Mouse (Mus musculus) mouse trophoblast stem cell (cell line): ENCODE results near the gene Tnfsf13.
"Not testable (repeated sequence)": the region's sequence is repeated elsewhere in the genome, so short reads cannot be mapped to it uniquely, and the experiment has no call there.

Experiments
- in situ Hi-C, 2 experiments: fragments of 300-500 bp; cut with MseI, MboI; formaldehyde crosslinking; loops; 2 replicates in 1 of 2; 3 replicates in 1 of 2; pipeline ENCODE4 v1.15.1; 2025

The Tnfsf13 gene

DNA sequence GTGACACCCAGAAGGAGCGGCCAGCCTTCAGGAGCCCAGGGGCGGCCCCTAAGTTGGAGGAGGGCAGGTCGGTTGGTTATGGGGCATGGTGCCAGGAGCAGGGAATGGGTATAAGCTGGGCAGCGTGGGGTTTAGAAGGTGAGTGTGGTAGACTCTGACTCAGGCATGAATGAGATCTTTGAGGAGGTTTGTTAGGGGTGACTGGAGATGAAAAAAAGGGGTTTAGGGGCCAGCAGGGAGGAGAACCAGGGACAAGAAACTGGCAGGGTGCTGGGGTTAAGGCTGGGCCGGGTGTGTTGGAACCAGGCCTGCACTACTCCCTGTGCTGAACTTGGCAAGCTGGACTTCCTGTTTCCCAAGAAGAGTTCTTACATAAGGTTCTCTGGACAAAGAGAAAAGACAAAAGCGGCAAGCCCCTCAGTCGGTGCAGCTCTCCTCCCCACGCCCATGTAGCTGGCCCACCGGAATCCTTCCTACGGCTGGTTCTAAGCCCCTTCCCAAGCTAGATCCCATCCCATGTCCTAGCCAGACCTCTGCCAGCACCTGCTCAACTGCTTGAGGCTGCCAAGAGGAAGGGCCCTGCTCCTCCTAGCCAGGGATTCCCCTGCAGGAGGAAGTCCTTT lies at the start of gene Tnfsf13:
Gene Tnfsf13, minus strand, starts transcription at position 259 of the 623 bp plus-strand sequence.
- in situ Hi-C loops = no loop called here

DNA sequence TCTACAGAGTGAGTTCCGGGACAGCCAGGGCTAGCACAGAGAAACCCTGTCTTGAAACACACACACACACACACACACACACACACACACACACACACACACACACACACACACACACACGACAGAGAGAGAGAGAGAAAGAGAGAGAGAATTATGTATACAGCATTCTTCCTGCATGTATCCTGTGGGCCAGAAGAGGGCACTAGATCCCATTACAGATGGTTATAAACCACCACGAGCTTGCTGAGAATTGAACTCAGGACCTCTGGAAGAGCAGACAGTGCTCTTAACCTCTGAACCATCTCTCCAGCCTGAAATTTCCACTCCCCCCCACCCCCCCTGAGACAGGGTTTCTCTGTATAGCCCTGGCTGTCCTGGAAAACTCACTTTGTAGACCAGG lies 45.8 kb upstream of the Tnfsf13 start:
- in situ Hi-C loops = not testable (repeated sequence)

- in situ Hi-C loops = no loop called here
These were observed 43.5 kb upstream of the Tnfsf13 start for GRCm38 (mm10) chr11:69729063-69729462.

DNA sequence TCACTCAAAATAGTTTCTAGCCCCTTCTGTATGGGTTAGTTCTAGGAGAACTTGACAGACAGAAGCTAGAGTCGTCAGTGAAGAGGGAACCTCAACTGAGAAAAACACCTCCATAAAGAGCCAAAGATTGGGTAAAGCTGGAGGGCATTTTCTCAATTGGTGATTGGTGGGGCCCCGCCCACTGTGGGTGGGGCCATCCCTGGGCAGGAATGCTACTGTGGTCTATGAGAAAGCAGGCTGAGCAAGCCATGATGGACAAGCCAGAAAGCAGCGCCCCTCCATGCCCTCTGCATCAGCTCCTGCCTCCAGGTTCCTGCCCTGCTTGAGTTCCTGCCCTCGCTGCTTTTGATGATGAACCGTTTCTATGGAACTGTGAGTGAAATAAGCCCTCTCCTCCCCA lies 40.4 kb upstream of the Tnfsf13 start:
- in situ Hi-C loops = no loop called here

DNA sequence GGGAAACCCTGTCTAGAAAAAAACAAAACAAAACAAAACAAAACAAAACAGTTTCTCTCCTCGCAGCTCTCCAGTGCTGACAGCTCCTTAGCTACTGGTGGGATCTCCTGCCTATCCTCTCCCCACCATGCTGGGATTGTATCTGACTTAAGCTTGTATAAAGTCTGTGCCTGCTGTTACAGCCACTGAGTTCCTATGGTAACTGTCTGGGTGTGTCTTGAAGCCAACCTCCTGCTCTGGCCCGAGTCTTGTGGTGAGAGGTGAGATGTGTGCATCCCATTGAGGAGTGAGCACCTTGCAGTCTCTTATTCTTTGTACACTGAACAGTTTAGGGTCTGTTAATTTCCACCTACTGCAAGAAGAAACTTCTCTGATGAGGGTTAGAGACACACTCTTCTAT lies 37.5 kb upstream of the Tnfsf13 start:
- in situ Hi-C loops = no loop called here

GRCm38 (mm10) chr11:69720852-69721251 lies 35.3 kb upstream of the Tnfsf13 start:
- in situ Hi-C loops = no loop called here

DNA sequence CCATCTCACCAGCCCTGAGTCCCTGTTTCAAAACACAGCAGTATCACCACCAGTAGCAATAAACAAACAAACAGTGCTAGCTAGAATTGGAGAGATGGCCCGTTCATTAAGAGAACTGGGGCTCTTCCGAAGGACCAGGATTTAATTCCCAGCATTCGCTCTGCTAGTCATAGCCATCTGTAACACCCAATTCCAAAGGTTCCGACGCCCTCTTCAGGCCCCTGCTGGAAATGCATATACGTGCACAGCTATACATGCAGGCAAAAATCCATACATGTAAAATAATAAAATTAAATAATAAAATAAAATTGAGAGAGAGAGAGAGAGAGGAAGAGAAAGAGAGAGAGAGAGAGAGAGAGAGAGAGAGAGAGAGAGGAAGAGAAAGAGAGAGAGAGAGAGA lies 33.8 kb upstream of the Tnfsf13 start:
- in situ Hi-C loops = loop anchor here in 1 of 2 experiments (5.0 kb wide), 1 partner anchor 37 kb away; the partner anchor contains the start of gene Senp3

DNA sequence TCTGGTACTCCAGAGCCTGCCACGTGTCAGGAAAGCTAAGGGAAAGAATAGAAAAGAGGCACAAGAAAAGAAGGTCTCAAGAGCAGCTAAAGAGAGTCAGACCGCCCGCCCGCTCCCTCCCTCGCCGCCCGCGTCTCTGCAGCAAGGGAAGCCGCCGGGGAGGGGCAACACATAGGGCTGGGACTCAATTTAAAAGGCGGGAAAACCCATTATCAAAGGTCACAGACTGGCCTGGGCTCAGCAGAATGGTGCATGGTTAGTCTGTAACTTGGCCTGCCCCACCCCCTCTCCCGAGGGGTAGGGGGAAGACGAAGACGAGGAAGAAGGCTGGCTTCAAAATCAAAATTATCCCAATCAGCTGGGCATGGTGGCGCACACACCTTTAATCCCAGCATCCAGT lies 33.1 kb upstream of the Tnfsf13 start:
- in situ Hi-C loops = loop anchor here in 1 of 2 experiments (5.0 kb wide), 1 partner anchor 36 kb away; the partner anchor contains the start of gene Senp3

DNA sequence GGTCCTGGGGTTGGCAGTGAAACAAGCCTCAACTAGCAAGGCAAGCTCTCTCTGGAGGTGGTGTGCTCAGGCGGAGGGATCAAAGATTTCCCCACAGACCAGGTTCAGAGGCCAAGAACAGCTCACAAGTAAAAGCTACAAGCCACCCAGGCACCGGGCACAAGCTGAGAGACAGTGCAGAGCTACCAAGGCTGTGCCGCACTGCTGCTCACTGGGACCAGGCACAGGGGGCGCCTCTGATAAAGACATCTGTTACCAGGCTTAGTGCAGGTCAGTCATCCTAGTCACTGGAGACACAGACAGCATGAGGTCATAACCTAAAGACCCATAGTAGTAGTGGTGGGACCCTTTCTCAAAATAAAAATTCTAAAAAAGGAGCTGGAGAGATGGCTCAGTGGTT lies 31.4 kb upstream of the Tnfsf13 start:
- in situ Hi-C loops = loop anchor here in 1 of 2 experiments (5.0 kb wide), 1 partner anchor 35 kb away; the partner anchor contains the start of gene Senp3

- in situ Hi-C loops = loop anchor here in 1 of 2 experiments (5.0 kb wide), 1 partner anchor 34 kb away; the partner anchor contains the start of gene Senp3
These were observed 30.3 kb upstream of the Tnfsf13 start for GRCm38 (mm10) chr11:69715929-69716328.

- in situ Hi-C loops = loop anchor here in 1 of 2 experiments (5.0 kb wide), 1 partner anchor 33 kb away; the partner anchor contains the start of gene Senp3
These were observed 29.9 kb upstream of the Tnfsf13 start for GRCm38 (mm10) chr11:69715482-69715881.

GRCm38 (mm10) chr11:69714636-69715329 lies 29.2 kb upstream of the Tnfsf13 start:
- in situ Hi-C loops = loop anchor here in 1 of 2 experiments (5.0 kb wide), 1 partner anchor 32 kb away; the partner anchor contains the start of gene Senp3

DNA sequence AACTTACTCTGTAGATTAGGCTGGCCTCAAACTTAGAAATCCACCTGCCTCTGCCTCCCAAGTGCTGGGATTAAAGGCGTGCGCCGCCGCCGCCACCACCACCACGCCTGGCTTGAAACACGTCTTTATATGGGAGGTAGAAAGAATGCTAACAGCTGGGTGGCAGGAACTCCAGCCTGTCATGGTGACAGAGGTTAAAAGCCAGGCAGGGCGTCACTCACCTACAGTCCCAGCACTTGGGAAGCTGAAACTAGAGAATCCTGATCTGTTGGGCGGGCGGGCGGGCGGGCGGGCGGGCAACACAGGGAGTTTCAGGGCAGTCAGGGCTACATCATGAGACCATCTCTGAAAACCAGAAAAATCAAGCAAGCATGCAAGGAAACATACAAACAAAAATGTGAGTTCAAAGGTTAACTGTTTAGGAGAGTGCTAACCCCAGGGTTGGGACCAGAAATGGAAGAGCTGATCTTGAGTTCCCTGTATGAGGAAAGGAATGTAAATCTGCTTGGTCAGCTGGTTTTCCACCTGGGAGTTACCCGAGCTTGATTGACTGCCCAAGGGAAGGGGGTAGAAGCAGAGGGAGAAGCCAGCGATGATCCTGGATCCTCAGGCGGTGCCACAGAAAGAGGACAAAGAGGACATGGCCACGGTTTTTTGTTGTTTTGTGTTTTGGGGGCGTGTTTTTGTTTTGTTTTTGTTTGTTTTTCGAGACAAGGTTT lies 27.5 kb upstream of the Tnfsf13 start:
- in situ Hi-C loops = no loop called here

DNA sequence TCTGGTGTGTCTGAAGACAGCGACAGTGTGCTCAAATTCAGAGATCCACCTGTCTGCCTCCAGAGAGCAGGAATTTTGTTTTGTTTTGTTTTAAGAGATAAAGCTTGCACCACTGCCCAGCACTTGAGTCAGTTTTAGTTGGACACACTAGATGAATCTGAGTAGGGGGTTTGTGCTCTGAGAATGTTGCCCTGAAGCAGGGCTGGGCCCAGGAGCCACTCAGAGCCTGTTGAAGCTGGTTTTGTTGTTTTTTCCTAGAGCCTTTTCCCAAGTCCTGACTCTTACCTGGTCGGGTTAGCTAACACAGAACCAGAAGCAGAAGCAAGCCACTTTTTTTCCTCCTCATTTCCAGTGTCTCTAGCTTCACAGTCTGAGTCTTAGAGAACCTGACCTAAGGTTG lies 25.5 kb upstream of the Tnfsf13 start:
- in situ Hi-C loops = no loop called here

GRCm38 (mm10) chr11:69710470-69710869 lies 24.9 kb upstream of the Tnfsf13 start:
- in situ Hi-C loops = no loop called here

- in situ Hi-C loops = no loop called here
These were observed 24.2 kb upstream of the Tnfsf13 start for GRCm38 (mm10) chr11:69709554-69710446.

- in situ Hi-C loops = no loop called here
These were observed 23.2 kb upstream of the Tnfsf13 start for GRCm38 (mm10) chr11:69708614-69709265.

GRCm38 (mm10) chr11:69707873-69708381 lies 22.3 kb upstream of the Tnfsf13 start:
- in situ Hi-C loops = no loop called here

GRCm38 (mm10) chr11:69707480-69707847 lies 21.9 kb upstream of the Tnfsf13 start:
- in situ Hi-C loops = no loop called here

- in situ Hi-C loops = no loop called here
These were observed 21.3 kb upstream of the Tnfsf13 start for GRCm38 (mm10) chr11:69706775-69707479.
